Mouse (Mus musculus) regulatory T cell (primary cell): ENCODE data around the gene Edil3.

Source experiments
- in situ Hi-C: fragments of 300-600 bp; cut with MboI, MseI; formaldehyde crosslinking; loops from one replicate; pipeline ENCODE4 v1.15.1; 2025; ENCODE audit warnings: high pct_unique_total_duplicates

Gene Edil3

GRCm38 (mm10) chr13:88821440-88822331, at the start of gene Edil3:
Gene Edil3, plus strand, starts transcription at chr13:88821472.
- in situ Hi-C loops = no loop called here

- in situ Hi-C loops = no loop called here
These were observed 22.1 kb upstream of the Edil3 start for GRCm38 (mm10) chr13:88799186-88799585.

GRCm38 (mm10) chr13:88801006-88801405, 20.3 kb upstream of the Edil3 start:
- in situ Hi-C loops = no loop called here

GRCm38 (mm10) chr13:88805838-88806237, 15.4 kb upstream of the Edil3 start:
- in situ Hi-C loops = no loop called here

- in situ Hi-C loops = no loop called here
These were observed 15.0 kb upstream of the Edil3 start for GRCm38 (mm10) chr13:88806269-88806668.

GRCm38 (mm10) chr13:88810097-88810496, 11.2 kb upstream of the Edil3 start:
- in situ Hi-C loops = no loop called here

GRCm38 (mm10) chr13:88820686-88821308, 475 bp upstream of the Edil3 start:
- in situ Hi-C loops = no loop called here

- in situ Hi-C loops = no loop called here
These were observed 1.1 kb downstream of the Edil3 start for GRCm38 (mm10) chr13:88822332-88822895.

GRCm38 (mm10) chr13:88822976-88823521, 1.8 kb downstream of the Edil3 start:
- in situ Hi-C loops = no loop called here

- in situ Hi-C loops = no loop called here
These were observed 2.5 kb downstream of the Edil3 start for GRCm38 (mm10) chr13:88823522-88824419.

GRCm38 (mm10) chr13:88824441-88824840, 3.2 kb downstream of the Edil3 start:
- in situ Hi-C loops = no loop called here

- in situ Hi-C loops = loop anchor here (25.0 kb wide), 1 partner anchor 709 kb away; the partner anchor contains the start of gene Hapln1
These were observed 7.1 kb downstream of the Edil3 start for GRCm38 (mm10) chr13:88828362-88828761.

GRCm38 (mm10) chr13:88833732-88834131, 12.5 kb downstream of the Edil3 start:
- in situ Hi-C loops = loop anchor here (25.0 kb wide), 1 partner anchor 704 kb away; the partner anchor contains the start of gene Hapln1

GRCm38 (mm10) chr13:88849739-88850138, 28.5 kb downstream of the Edil3 start:
- in situ Hi-C loops = loop anchor here (25.0 kb wide), 1 partner anchor 688 kb away; the partner anchor contains the start of gene Hapln1

- in situ Hi-C loops = no loop called here
These were observed 58.7 kb downstream of the Edil3 start for GRCm38 (mm10) chr13:88879960-88880359.

- in situ Hi-C loops = no loop called here
These were observed 69.5 kb downstream of the Edil3 start for GRCm38 (mm10) chr13:88890728-88891127.

- in situ Hi-C loops = no loop called here
These were observed 78.8 kb downstream of the Edil3 start for GRCm38 (mm10) chr13:88900046-88900445.

- in situ Hi-C loops = no loop called here
These were observed 86.1 kb downstream of the Edil3 start for GRCm38 (mm10) chr13:88907405-88907804.

GRCm38 (mm10) chr13:88908187-88908586, 86.9 kb downstream of the Edil3 start:
- in situ Hi-C loops = no loop called here

- in situ Hi-C loops = no loop called here
These were observed 95.2 kb downstream of the Edil3 start for GRCm38 (mm10) chr13:88916503-88916902.

- in situ Hi-C loops = no loop called here
These were observed 108.4 kb downstream of the Edil3 start for GRCm38 (mm10) chr13:88929626-88930025.
